In genomic region chr10:116557166-116557565, GRCm38 (mm10) we compare ENCODE assay signal across 16 mouse cellular contexts.
"Had no signal": no experiment of that assay in that cellular context is flagged by ENCODE, and none has a peak within 500 bp of the region (broad histone marks: within the 10 kb centered on the region; RNA-seq: fewer than 3 reads in every experiment).

No protein-coding gene starts in this region.

- DNase-seq: kidney, adult 8-10 months; kidney, postnatal 10 days; kidney, postnatal 36 days; layer of hippocampus, postnatal 36 days; liver, embryonic 13.5 days; lung, adult 2 months; retina, postnatal 1 day; right cerebral cortex, postnatal 25 days; spleen, adult 18-20 months had no signal

- H3K27me3 ChIP-seq: kidney, embryonic 15.5 days; liver, embryonic 13.5 days; midbrain, embryonic 12.5 days; midbrain, embryonic 15.5 days; neural tube, embryonic 13.5 days; stomach, embryonic 15.5 days had no signal

- H3K9me3 ChIP-seq: liver, embryonic 13.5 days; midbrain, embryonic 15.5 days; stomach, embryonic 15.5 days had no signal

- ATAC-seq: midbrain, embryonic 15.5 days had no signal

- H3K9ac ChIP-seq: kidney, embryonic 15.5 days; liver, embryonic 13.5 days; midbrain, embryonic 12.5 days; midbrain, embryonic 15.5 days; neural tube, embryonic 13.5 days; stomach, embryonic 15.5 days had no signal

- H3K36me3 ChIP-seq: midbrain, embryonic 12.5 days; midbrain, embryonic 15.5 days had no signal

- H3K27ac ChIP-seq: kidney, embryonic 15.5 days; left cerebral cortex, adult 2 months; liver, embryonic 13.5 days; macrophage; midbrain, embryonic 12.5 days; midbrain, embryonic 15.5 days; neural tube, embryonic 13.5 days; stomach, embryonic 15.5 days had no signal

- H3K4me3 ChIP-seq: kidney, embryonic 15.5 days; left cerebral cortex, adult 2 months; liver, embryonic 13.5 days; midbrain, embryonic 12.5 days; midbrain, embryonic 15.5 days; neural tube, embryonic 13.5 days; stomach, embryonic 15.5 days had no signal

- H3K4me1 ChIP-seq: midbrain, embryonic 15.5 days; stomach, embryonic 15.5 days had no signal
